16 mouse cellular contexts compared by ENCODE assay signal in genomic region chr7:100179836-100180407, GRCm38 (mm10). TPM values are rescaled to one million over a fixed set of nuclear protein-coding genes. Genes with fewer than 3 reads are reported as not detected.
A peak's percentile ranks its signal among the peaks of the same experiment; 100 is the strongest.
DNase-seq lines count a peak whose midpoint lies in the region; ATAC-seq and TF ChIP-seq lines count a peak whose summit lies in the region.
"Had no signal": no experiment of that assay in that cellular context is flagged by ENCODE, and none has a peak within 500 bp of the region (broad histone marks: within the 10 kb centered on the region; RNA-seq: fewer than 3 reads in every experiment).

No protein-coding gene starts in this region.

- H3K4me1 ChIP-seq in heart, embryonic 14.5 days (ENCODE audit: control insufficient read depth in 2 of 2, insufficient read depth in 2 of 2, low read length in 2 of 2), result peaks cover 0 to 4% of the 10 kb centered on the region in 2 experiments; a peak in 2 of 4 replicates
- peaks cover 24 to 68% of the 10 kb centered on the region in 2 experiments for H3K4me1 ChIP-seq in MEL (ENCODE audit: control insufficient read depth in 1 of 2, insufficient read depth in 2 of 2, low read length in 2 of 2)
- H3K4me1 ChIP-seq in intestine, embryonic 16.5 days (ENCODE audit: control insufficient read depth, insufficient read depth, low read length), result peaks cover 15% of the 10 kb centered on the region
- peaks cover 22% of the 10 kb centered on the region for H3K4me1 ChIP-seq in liver, embryonic 16.5 days (ENCODE audit: control insufficient read depth, low read depth, low read length)

- H3K27ac ChIP-seq in heart, embryonic 14.5 days (replicated peaks in 1 of 2; ENCODE audit: control insufficient read depth in 1 of 2, insufficient read depth in 1 of 2, low read depth in 2 of 2, low read length in 2 of 2), result no peak overlapping the region
- peak overlapping the region; percentile 88 for H3K27ac ChIP-seq in MEL (ENCODE audit: control insufficient read depth, low read depth, low read length)
- peak overlapping the region; percentile 61 for H3K27ac ChIP-seq in intestine, embryonic 16.5 days (ENCODE audit: low read length)
- peak overlapping the region; percentile 35; the same call in 1 of the 2 replicates for H3K27ac ChIP-seq in liver, embryonic 16.5 days (ENCODE audit: low read length)
- H3K27ac ChIP-seq: embryonic facial prominence, embryonic 12.5 days; hindbrain, embryonic 14.5 days had no signal

- no peak overlapping the region; the same call in 1 of the 2 replicates for H3K4me2 ChIP-seq in heart, embryonic 14.5 days (ENCODE audit: low read length)
- peak overlapping the region; percentile 65 for H3K4me2 ChIP-seq in intestine, embryonic 16.5 days (ENCODE audit: low read depth, low read length)
- peak overlapping the region; percentile 28 for H3K4me2 ChIP-seq in liver, embryonic 16.5 days (ENCODE audit: low read depth, low read length)

- no peak for TF ChIP-seq EP300 in MEL (IDR thresholded peaks at IDR 0.05; ENCODE audit: low read depth in 1 of 2, low read length in 2 of 2)

- H3K9ac ChIP-seq in heart, embryonic 14.5 days (ENCODE audit: low read length), result no peak overlapping the region
- H3K9ac ChIP-seq in MEL (ENCODE audit: control insufficient read depth, low read depth, low read length, poor library complexity, severe bottlenecking), result peak overlapping the region; percentile 38
- peak overlapping the region; percentile 64 for H3K9ac ChIP-seq in intestine, embryonic 16.5 days (ENCODE audit: low read depth, low read length)
- H3K9ac ChIP-seq in liver, embryonic 16.5 days (ENCODE audit: low read depth, low read length), result no peak overlapping the region
- H3K9ac ChIP-seq: hindbrain, embryonic 14.5 days had no signal

- H3K27me3 ChIP-seq in heart, embryonic 14.5 days (ENCODE audit: control insufficient read depth, insufficient read depth, low read length), result peaks cover 37% of the 10 kb centered on the region
- H3K27me3 ChIP-seq in MEL (ENCODE audit: control insufficient read depth in 1 of 2, insufficient read depth in 2 of 2, low read length in 2 of 2), result no peaks in the 10 kb centered on the region
- H3K27me3 ChIP-seq in intestine, embryonic 16.5 days (replicated peaks; ENCODE audit: control insufficient read depth, insufficient read depth, low read length), result no peaks in the 10 kb centered on the region; the same call in 1 of the 2 replicates
- H3K27me3 ChIP-seq in liver, embryonic 16.5 days (ENCODE audit: control insufficient read depth, insufficient read depth, low read depth, low read length), result peaks cover 31% of the 10 kb centered on the region

- no peaks in the 10 kb centered on the region for H3K36me3 ChIP-seq in heart, embryonic 14.5 days (ENCODE audit: control insufficient read depth, insufficient read depth, low read length)
- peaks cover 0 to 57% of the 10 kb centered on the region in 2 experiments; a peak in 2 of 4 replicates for H3K36me3 ChIP-seq in MEL (ENCODE audit: control insufficient read depth in 1 of 2, insufficient read depth in 2 of 2, low read length in 2 of 2)
- H3K36me3 ChIP-seq in intestine, embryonic 16.5 days (ENCODE audit: control insufficient read depth, insufficient read depth, low read length), result no peaks in the 10 kb centered on the region
- no peaks in the 10 kb centered on the region for H3K36me3 ChIP-seq in liver, embryonic 16.5 days (ENCODE audit: control insufficient read depth, insufficient read depth)
- H3K36me3 ChIP-seq: embryonic facial prominence, embryonic 12.5 days had no signal

- no peak for ATAC-seq in heart, embryonic 14.5 days (ENCODE audit: insufficient number of reproducible peaks, insufficient read depth, low FRiP score, low read depth)
- ATAC-seq in intestine, embryonic 16.5 days, result peak; percentile 88
- no peak for ATAC-seq in liver, embryonic 16.5 days (ENCODE audit: low read depth)
- ATAC-seq: lung, postnatal 0 days had no signal

- no peak for TF ChIP-seq RAD21 in MEL (IDR thresholded peaks at IDR 0.05; ENCODE audit: low read depth, low read length)

- TF ChIP-seq POLR2A in MEL (IDR thresholded peaks at IDR 0.05; ENCODE audit: control insufficient read depth in 1 of 2, insufficient read depth in 1 of 2, low read depth in 1 of 2, low read length in 2 of 2, poor library complexity in 1 of 2), result no peak

- DNase-seq in heart, postnatal 36 days, result no peak
- no peak for DNase-seq in MEL (ENCODE audit: low read depth, low spot score)
- DNase-seq in layer of hippocampus, postnatal 10 days (ENCODE audit: low spot score in 2 of 2), result no peak
- DNase-seq in yolk sac, embryonic 10.5 days (ENCODE audit: low spot score), result no peak
- no peak for DNase-seq in layer of hippocampus, postnatal 36 days
- DNase-seq: cerebellum, postnatal 25 days; kidney, adult 8-10 months; kidney, postnatal 36 days; retina, postnatal 1 day; thymus, postnatal 4 days had no signal

- 64% methylated on average over 7 of the region's 7 CpGs for WGBS in heart, embryonic 14.5 days
- WGBS in intestine, embryonic 16.5 days, result 50% methylated on average over 7 of the region's 7 CpGs
- WGBS in liver, embryonic 16.5 days (ENCODE audit: insufficient replicate concordance), result 25% methylated on average over 7 of the region's 7 CpGs

- no peaks in the 10 kb centered on the region for H3K9me3 ChIP-seq in heart, embryonic 14.5 days (ENCODE audit: control insufficient read depth, low read length)
- no peaks in the 10 kb centered on the region for H3K9me3 ChIP-seq in MEL (replicated peaks; ENCODE audit: insufficient read depth, low read length)
- H3K9me3 ChIP-seq in intestine, embryonic 16.5 days (ENCODE audit: control insufficient read depth, low read length), result no peaks in the 10 kb centered on the region
- H3K9me3 ChIP-seq in liver, embryonic 16.5 days (replicated peaks; ENCODE audit: control insufficient read depth, low read length), result no peaks in the 10 kb centered on the region
- H3K9me3 ChIP-seq: embryonic facial prominence, embryonic 12.5 days had no signal

- H3K79me2 ChIP-seq in MEL (ENCODE audit: control insufficient read depth, insufficient read depth, low read length, poor library complexity), result no peaks in the 10 kb centered on the region

- 0 out of 4 replicates have a peak overlapping the region, but pooled peaks have one; percentile 7 to 43 for H3K4me3 ChIP-seq in heart, embryonic 14.5 days (ENCODE audit: control insufficient read depth in 1 of 2, insufficient read depth in 1 of 2, low read depth in 1 of 2, low read length in 2 of 2)
- H3K4me3 ChIP-seq in MEL (ENCODE audit: control insufficient read depth in 1 of 2, insufficient read depth in 1 of 2, low read depth in 2 of 2, low read length in 2 of 2), result peak overlapping the region; percentile 11 to 31; a peak in 3 of 4 replicates
- H3K4me3 ChIP-seq in intestine, embryonic 16.5 days (ENCODE audit: low read length), result peak overlapping the region; percentile 50
- no peak overlapping the region for H3K4me3 ChIP-seq in liver, embryonic 16.5 days (ENCODE audit: low read depth, low read length)

- intact Hi-C loops in heart, postnatal 36 days (cut with DNase I), result no loop called here

- TF ChIP-seq CTCF in MEL (IDR thresholded peaks at IDR 0.05 in 2 of 3, conservative IDR thresholded peaks at IDR 0.05 in 1 of 3; ENCODE audit: control insufficient read depth in 1 of 3, insufficient read depth in 1 of 3, low read depth in 2 of 3, low read length in 3 of 3, poor library complexity in 1 of 3, severe bottlenecking in 1 of 3), result no peak

RNA-seq across cellular contexts. Expression of gene Kcne3, which starts 3.6 kb away (rescaled TPM):
- 6.2 and 8.0 TPM in 2 replicates for polyA plus RNA-seq in heart, embryonic 14.5 days (2014; fragmentation: Nextera tagmentation; extraction: Ambion mirVana)
- under 1 TPM; 0.81 to 1.00 TPM for total RNA-seq in heart, postnatal 36 days (2021)
- total RNA-seq in MEL (2012; rRNA removed), result 3.8 and 6.7 TPM in 2 replicates
- 1 to 10 TPM in 1 of 2 experiments, not detected in 1; 4.9 TPM for polyA plus RNA-seq in MEL (2012; ENCODE audit: insufficient read depth in 1 of 2, insufficient read length in 2 of 2, low read depth in 1 of 2, low replicate concordance in 2 of 2, missing spikeins in 1 of 2)
- polyA plus RNA-seq in intestine, embryonic 16.5 days (2015; fragmentation: Nextera tagmentation; extraction: Ambion mirVana), result 57.7 and 66.6 TPM in 2 replicates
- polyA plus RNA-seq in liver, embryonic 16.5 days (2015; fragmentation: Nextera tagmentation; extraction: Ambion mirVana), result 1.1 and 1.2 TPM in 2 replicates
- total RNA-seq in layer of hippocampus, postnatal 10 days (2021), result not detected
- not detected for total RNA-seq in layer of hippocampus, postnatal 36 days (2021)

RNA-seq across cellular contexts. Expression of gene Lipt2, which starts 20.8 kb away (rescaled TPM):
- polyA plus RNA-seq in heart, embryonic 14.5 days (2014; fragmentation: Nextera tagmentation; extraction: Ambion mirVana), result 14.7 and 18.0 TPM in 2 replicates
- 1 to 10 TPM; 5.5 to 5.7 TPM for total RNA-seq in heart, postnatal 36 days (2021)
- total RNA-seq in MEL (2012; rRNA removed), result 6.3 and 8.1 TPM in 2 replicates
- 10 to 100 TPM in 1 of 2 experiments, not detected in 1; 10.3 TPM for polyA plus RNA-seq in MEL (2012; ENCODE audit: insufficient read depth in 1 of 2, insufficient read length in 2 of 2, low read depth in 1 of 2, low replicate concordance in 2 of 2, missing spikeins in 1 of 2)
- 15.6 and 16.4 TPM in 2 replicates for polyA plus RNA-seq in intestine, embryonic 16.5 days (2015; fragmentation: Nextera tagmentation; extraction: Ambion mirVana)
- polyA plus RNA-seq in liver, embryonic 16.5 days (2015; fragmentation: Nextera tagmentation; extraction: Ambion mirVana), result 3.8 TPM in 2 replicates
- total RNA-seq in layer of hippocampus, postnatal 10 days (2021), result 1 to 10 TPM; 4.5 to 4.7 TPM
- total RNA-seq in layer of hippocampus, postnatal 36 days (2021), result 1 to 10 TPM; 5.7 to 7.1 TPM

RNA-seq across cellular contexts. Expression of gene Pgm2l1, which starts 47.3 kb away (rescaled TPM):
- 1.7 and 2.1 TPM in 2 replicates for polyA plus RNA-seq in heart, embryonic 14.5 days (2014; fragmentation: Nextera tagmentation; extraction: Ambion mirVana)
- total RNA-seq in heart, postnatal 36 days (2021), result 1 to 10 TPM; 6.4 to 8.6 TPM
- total RNA-seq in MEL (2012; rRNA removed), result 4.4 and 5.7 TPM in 2 replicates
- polyA plus RNA-seq in MEL (2012; ENCODE audit: insufficient read depth in 1 of 2, insufficient read length in 2 of 2, low read depth in 1 of 2, low replicate concordance in 2 of 2, missing spikeins in 1 of 2), result 10 to 100 TPM in 1 of 2 experiments, not detected in 1; 10.5 TPM
- polyA plus RNA-seq in intestine, embryonic 16.5 days (2015; fragmentation: Nextera tagmentation; extraction: Ambion mirVana), result 1.7 and 2.0 TPM in 2 replicates
- 1.7 and 1.8 TPM in 2 replicates for polyA plus RNA-seq in liver, embryonic 16.5 days (2015; fragmentation: Nextera tagmentation; extraction: Ambion mirVana)
- total RNA-seq in layer of hippocampus, postnatal 10 days (2021), result 100 to 1,000 TPM; 355 to 388 TPM
- 100 to 1,000 TPM; 282 to 309 TPM for total RNA-seq in layer of hippocampus, postnatal 36 days (2021)

RNA-seq across cellular contexts. Expression of gene Pold3, which starts 58.6 kb away (rescaled TPM):
- polyA plus RNA-seq in heart, embryonic 14.5 days (2014; fragmentation: Nextera tagmentation; extraction: Ambion mirVana), result 31.8 and 35.1 TPM in 2 replicates
- 10 to 100 TPM in 1 of 2 experiments, 1 to 10 TPM in 1; 9.0 to 14.0 TPM for total RNA-seq in heart, postnatal 36 days (2021)
- total RNA-seq in MEL (2012; rRNA removed), result 57.1 and 67.6 TPM in 2 replicates
- 10 to 100 TPM in 1 of 2 experiments, not detected in 1; 98.1 TPM for polyA plus RNA-seq in MEL (2012; ENCODE audit: insufficient read depth in 1 of 2, insufficient read length in 2 of 2, low read depth in 1 of 2, low replicate concordance in 2 of 2, missing spikeins in 1 of 2)
- 41.0 and 45.7 TPM in 2 replicates for polyA plus RNA-seq in intestine, embryonic 16.5 days (2015; fragmentation: Nextera tagmentation; extraction: Ambion mirVana)
- polyA plus RNA-seq in liver, embryonic 16.5 days (2015; fragmentation: Nextera tagmentation; extraction: Ambion mirVana), result 36.5 and 37.0 TPM in 2 replicates
- total RNA-seq in layer of hippocampus, postnatal 10 days (2021), result 10 to 100 TPM; 28.9 to 30.0 TPM
- 10 to 100 TPM; 32.1 to 33.5 TPM for total RNA-seq in layer of hippocampus, postnatal 36 days (2021)

Comparison
In these comparisons a context has a peak if more than half of its experiments do, and no peak if none do; other contexts are left out.
1. H3K27ac ChIP-seq: peak in MEL (single experiment), intestine, embryonic 16.5 days (single experiment) and liver, embryonic 16.5 days (single experiment); none in heart, embryonic 14.5 days (0 of 2).
2. H3K9ac ChIP-seq: peak in MEL (single experiment) and intestine, embryonic 16.5 days (single experiment); none in heart, embryonic 14.5 days (single experiment) and liver, embryonic 16.5 days (single experiment).
3. RNA of gene Pgm2l1, which starts 47.3 kb away (total RNA-seq): 355 to 388 TPM in layer of hippocampus, postnatal 10 days and 282 to 309 TPM in layer of hippocampus, postnatal 36 days; 6.4 to 8.6 TPM in heart, postnatal 36 days and 4.4 to 5.7 TPM in MEL; every median in the first group is over 10 times any median in the second.